Mouse (Mus musculus) frontal cortex, adult 2 months (tissue): ENCODE results near the gene St8sia1. TPM values are rescaled to one million over a fixed set of nuclear protein-coding genes. Genes with fewer than 3 reads are reported as not detected.

Experiments
- polyA plus RNA-seq: library from polyadenylated mRNA; depleted of rRNA; stranded (reverse); fragments of >200 nt; gene quantifications from 2 replicates; pipeline ENCODE4 v1.2.3, GENCODE M21; 2012; rRNA removed

Gene St8sia1
- polyA plus RNA-seq, 1 experiment, result 10.7 TPM

Other genes starting within 250 kb of the St8sia1 start
- 85.3 and 88.2 TPM in 2 replicates for gene Cmas, start 207.8 kb downstream of the St8sia1 start, polyA plus RNA-seq
- 0.19 and 0.22 TPM in 2 replicates for gene Sult6b2, start 159.9 kb downstream of the St8sia1 start, polyA plus RNA-seq
- gene C2cd5, start 135.7 kb upstream of the St8sia1 start, polyA plus RNA-seq, result 95.3 and 98.9 TPM in 2 replicates
- gene Etnk1, start 202.8 kb upstream of the St8sia1 start, polyA plus RNA-seq, result 174 and 184 TPM in 2 replicates